Mouse (Mus musculus) R1 (cell line): ENCODE data around the gene Enox1.

Experiments
- DNase-seq: peaks from one replicate; pipeline ENCODE4 v3.0.0-alpha.2; 2018; ENCODE audit warnings: low read depth, low spot score

Enox1 gene

GRCm38 (mm10) chr14:77272248-77272930, 115.8 kb downstream of the Enox1 start:
- no peak for DNase-seq

GRCm38 (mm10) chr14:77272931-77273446, 116.4 kb downstream of the Enox1 start:
- DNase-seq: no peak

GRCm38 (mm10) chr14:77273721-77274120, 117.2 kb downstream of the Enox1 start:
- no peak for DNase-seq

GRCm38 (mm10) chr14:77275607-77276006, 119.0 kb downstream of the Enox1 start:
- peak; percentile 17 for DNase-seq

- no peak for DNase-seq
These were observed 122.6 kb downstream of the Enox1 start for GRCm38 (mm10) chr14:77279143-77279542.

- no peak for DNase-seq
These were observed 123.9 kb downstream of the Enox1 start for GRCm38 (mm10) chr14:77280454-77280853.

GRCm38 (mm10) chr14:77280893-77281292, 124.3 kb downstream of the Enox1 start:
- DNase-seq: no peak

GRCm38 (mm10) chr14:77283939-77284338, 127.4 kb downstream of the Enox1 start:
- no peak for DNase-seq

- no peak for DNase-seq
These were observed 128.9 kb downstream of the Enox1 start for GRCm38 (mm10) chr14:77285453-77285852.

- DNase-seq: peak; percentile 14
These were observed 135.2 kb downstream of the Enox1 start for GRCm38 (mm10) chr14:77291756-77292155.

GRCm38 (mm10) chr14:77297039-77297438, 140.5 kb downstream of the Enox1 start:
- peak; percentile 82 for DNase-seq

- no peak for DNase-seq
These were observed 141.8 kb downstream of the Enox1 start for GRCm38 (mm10) chr14:77298327-77298726.

GRCm38 (mm10) chr14:77309571-77309970, 153.0 kb downstream of the Enox1 start:
- DNase-seq: no peak

- no peak for DNase-seq
These were observed 154.9 kb downstream of the Enox1 start for GRCm38 (mm10) chr14:77311456-77311855.

- DNase-seq: no peak
These were observed 162.8 kb downstream of the Enox1 start for GRCm38 (mm10) chr14:77319396-77319795.

GRCm38 (mm10) chr14:77324348-77324747, 167.8 kb downstream of the Enox1 start:
- DNase-seq: no peak

- no peak for DNase-seq
These were observed 171.1 kb downstream of the Enox1 start for GRCm38 (mm10) chr14:77327693-77328092.

- no peak for DNase-seq
These were observed 173.2 kb downstream of the Enox1 start for GRCm38 (mm10) chr14:77329791-77330190.

- peak; percentile 22 for DNase-seq
These were observed 187.2 kb downstream of the Enox1 start for GRCm38 (mm10) chr14:77343662-77344340.

- DNase-seq: no peak
These were observed 189.7 kb downstream of the Enox1 start for GRCm38 (mm10) chr14:77346296-77346695.

- DNase-seq: no peak
These were observed 195.3 kb downstream of the Enox1 start for GRCm38 (mm10) chr14:77351803-77352352.

GRCm38 (mm10) chr14:77362662-77363061, 206.1 kb downstream of the Enox1 start:
- peak; percentile 30 for DNase-seq

GRCm38 (mm10) chr14:77368411-77368810, 211.8 kb downstream of the Enox1 start:
- no peak for DNase-seq
